Mouse (Mus musculus) common myeloid progenitor, adult 5-6 weeks (primary cell): ENCODE data around the gene Tbc1d10a. TPM values are rescaled to one million over a fixed set of nuclear protein-coding genes. Genes with fewer than 3 reads are reported as not detected.
A peak's percentile ranks its signal among the peaks of the same experiment; 100 is the strongest.

Experiments
- ATAC-seq: replicated peaks from 2 replicates; pipeline ENCODE4 v1.8.0; 2016; ENCODE audit warnings: low read depth, mild to moderate bottlenecking, moderate TSS enrichment, inconsistent platforms; ENCODE audit not compliant: poor library complexity, severe bottlenecking
- total RNA-seq: library from RNA; stranded (forward); fragments of 200-1000, 187-1606 nt; gene quantifications from 2 replicates; pipeline ENCODE4 v1.2.3, GENCODE M21; 2017

Tbc1d10a gene
- total RNA-seq, 1 experiment from 2014 or later: 6.3 TPM

- ATAC-seq: peak; percentile 23
Measured at GRCm38 (mm10) chr11:4260463-4261187, 74.0 kb downstream of the Tbc1d10a start.

- peak; percentile 52 for ATAC-seq
Measured at GRCm38 (mm10) chr11:4261188-4261494, 74.6 kb downstream of the Tbc1d10a start.

GRCm38 (mm10) chr11:4261969-4262368 lies 75.4 kb downstream of the Tbc1d10a start:
- peak; percentile 17 for ATAC-seq

- no peak for ATAC-seq
Measured at GRCm38 (mm10) chr11:4262847-4263246, 76.3 kb downstream of the Tbc1d10a start.

GRCm38 (mm10) chr11:4263296-4263695 lies 76.7 kb downstream of the Tbc1d10a start:
- no peak for ATAC-seq

GRCm38 (mm10) chr11:4264066-4264465 lies 77.5 kb downstream of the Tbc1d10a start:
- no peak for ATAC-seq

Other genes with a start within 250 kb of the Tbc1d10a start
- gene Pes1, start 222.8 kb upstream of the Tbc1d10a start, total RNA-seq: 140 and 247 TPM in 2 replicates
- not detected in 2 replicates for gene 4930556J24Rik, start 210.0 kb upstream of the Tbc1d10a start, total RNA-seq
- 1.0 TPM in 1 of 2 replicates, not detected in the other for gene Gal3st1, start 203.2 kb upstream of the Tbc1d10a start, total RNA-seq
- not detected in 2 replicates for gene Sec14l4, start 155.3 kb upstream of the Tbc1d10a start, total RNA-seq
- gene Sec14l3, start 121.9 kb upstream of the Tbc1d10a start, total RNA-seq: not detected in 2 replicates
- 10.7 and 16.0 TPM in 2 replicates for gene Mtfp1, start 91.3 kb upstream of the Tbc1d10a start, total RNA-seq
- 2.1 and 3.7 TPM in 2 replicates for gene Sec14l2, start 63.4 kb upstream of the Tbc1d10a start, total RNA-seq
- gene Rnf215, start 51.6 kb upstream of the Tbc1d10a start, total RNA-seq: 8.7 and 11.5 TPM in 2 replicates
- gene Ccdc157, start 26.5 kb upstream of the Tbc1d10a start, total RNA-seq: 2.1 TPM in 2 replicates
- gene Sf3a1, start 26.4 kb upstream of the Tbc1d10a start, total RNA-seq: 47.1 and 54.6 TPM in 2 replicates
- gene Castor1, start 31.4 kb downstream of the Tbc1d10a start, total RNA-seq: 0.50 and 4.6 TPM in 2 replicates
- 15.7 and 16.1 TPM in 2 replicates for gene Osm, start 49.6 kb downstream of the Tbc1d10a start, total RNA-seq
- 0.63 and 1.1 TPM in 2 replicates for gene Lif, start 70.8 kb downstream of the Tbc1d10a start, total RNA-seq